Mouse (Mus musculus): ENCODE measurements around the gene Tfcp2.
"Not testable (repeated sequence)": the region's sequence is repeated elsewhere in the genome, so short reads cannot be mapped to it uniquely, and the experiment has no call there.

Gene Tfcp2

DNA sequence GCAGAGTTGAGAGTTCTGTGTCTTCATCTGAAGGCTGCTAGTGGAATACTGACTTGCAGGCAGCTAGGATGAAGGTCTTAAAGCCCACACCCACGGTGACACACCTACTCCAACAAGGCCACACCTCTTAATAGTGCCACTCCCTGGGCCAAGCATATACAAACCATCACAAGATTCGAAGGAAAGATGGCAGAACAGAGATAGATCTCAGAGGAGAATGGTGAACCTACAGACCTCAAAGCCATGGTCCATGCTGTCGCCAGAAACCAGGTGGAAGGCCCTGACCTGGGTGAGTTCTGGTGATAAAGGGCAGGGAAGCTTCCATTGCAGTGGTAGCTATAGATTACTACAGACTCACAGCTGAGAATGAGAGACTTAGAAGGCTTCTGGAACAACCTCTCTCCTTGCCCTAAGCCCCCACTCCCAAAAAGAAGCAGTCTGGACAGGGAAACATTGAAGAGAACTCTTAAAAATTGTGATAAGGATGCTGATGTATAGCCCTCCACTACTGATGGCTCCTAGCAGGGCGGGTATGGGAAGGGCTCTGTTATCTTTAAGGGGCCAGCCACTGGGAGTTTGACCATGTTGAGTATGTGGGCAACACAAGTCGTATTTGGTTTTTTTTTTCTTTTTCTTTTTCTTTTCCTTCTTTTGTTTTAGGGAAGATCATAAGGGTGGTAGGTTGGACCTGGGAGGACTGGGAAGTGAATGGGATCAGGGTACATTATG, 6.1 kb upstream of the Tfcp2 start:
- no peak for DNase-seq (ENCODE audit: low spot score in 2 of 2)

DNA sequence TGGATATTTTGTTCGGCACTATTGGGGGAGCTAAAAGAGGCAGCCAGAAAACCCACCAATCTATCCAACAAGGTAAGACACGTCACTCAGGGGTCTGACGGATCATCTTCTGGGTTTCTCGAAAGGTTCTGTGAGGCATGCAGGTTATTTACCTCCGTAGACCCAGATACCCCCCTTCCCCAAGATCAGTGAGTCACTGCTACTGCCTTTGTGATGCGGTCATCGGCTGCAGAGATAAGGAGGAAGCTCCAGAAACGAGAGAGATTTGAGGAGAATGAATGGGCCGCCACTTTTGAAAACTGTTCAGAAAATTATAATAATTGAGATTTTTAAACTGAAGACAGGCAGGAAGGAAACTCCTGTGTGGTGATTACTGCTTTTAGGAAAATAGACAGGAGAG, 4.6 kb upstream of the Tfcp2 start:
- DNase-seq (ENCODE audit: low spot score in 2 of 2): no peak

DNA sequence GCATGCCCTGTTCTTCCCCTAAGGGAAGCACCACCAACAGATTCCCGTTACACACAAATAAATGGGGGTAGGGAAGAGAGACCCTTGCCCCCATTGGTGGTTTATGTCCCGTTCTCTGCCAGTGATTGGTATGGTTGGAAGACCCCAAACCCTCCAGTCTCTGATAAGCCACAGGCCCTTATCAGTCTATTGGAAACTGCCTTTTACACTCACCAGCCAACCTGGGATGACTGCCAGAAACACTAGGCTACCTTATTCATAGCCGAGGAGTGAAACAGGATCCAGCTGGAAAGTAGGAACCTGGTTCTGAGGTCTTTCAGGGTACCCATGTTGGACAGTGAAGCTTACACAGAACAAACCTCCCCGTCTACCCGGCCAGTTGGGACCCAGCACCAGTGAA, 4.2 kb upstream of the Tfcp2 start:
- DNase-seq (ENCODE audit: low spot score in 2 of 2): peak in 1 of 2 experiments; percentile 14

GRCm38 (mm10) chr15:100550280-100550679, 1.5 kb downstream of the Tfcp2 start:
- no peak for DNase-seq (ENCODE audit: low spot score in 2 of 2)

DNA sequence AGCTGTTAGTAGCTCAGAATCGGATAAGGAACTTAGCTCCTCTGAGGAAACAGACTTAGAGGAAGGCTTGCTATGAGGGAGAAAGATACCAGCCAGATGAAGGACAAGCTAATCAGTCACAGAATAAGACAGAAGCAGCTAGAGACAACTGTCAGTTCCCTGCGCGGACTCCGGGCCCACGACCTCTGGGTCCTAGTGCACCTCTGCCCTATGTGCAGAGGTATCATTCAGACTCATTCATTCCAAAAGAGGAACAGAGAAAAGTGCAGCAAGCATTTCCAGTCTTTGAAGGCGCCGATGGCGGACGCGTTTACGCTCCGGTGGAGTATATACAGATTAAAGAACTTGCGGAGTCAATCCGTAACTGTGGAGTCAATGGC, 8.2 kb downstream of the Tfcp2 start:
- not testable (repeated sequence) for DNase-seq (ENCODE audit: low spot score in 2 of 2)

GRCm38 (mm10) chr15:100542876-100543650, 8.7 kb downstream of the Tfcp2 start:
- not testable (repeated sequence) for DNase-seq (ENCODE audit: low spot score in 2 of 2)

DNA sequence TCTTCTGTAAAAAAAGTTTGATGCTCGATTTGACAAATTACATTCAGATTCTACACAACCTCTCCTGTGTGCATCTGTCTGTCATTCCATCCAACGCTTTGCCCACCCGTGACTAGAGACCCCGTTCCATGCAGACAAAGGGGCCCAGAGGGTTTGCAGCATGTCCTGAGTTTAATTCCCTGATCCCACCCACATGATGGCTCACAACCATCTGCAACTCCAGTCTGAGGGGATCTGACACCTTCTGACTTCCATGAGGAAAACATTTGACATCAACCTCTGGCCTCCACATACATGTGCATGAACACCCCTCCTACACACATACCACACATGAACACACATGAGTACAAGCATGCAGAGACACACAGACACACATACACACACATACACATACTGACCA, 10.4 kb downstream of the Tfcp2 start:
- no peak for DNase-seq (ENCODE audit: low spot score in 2 of 2)

DNA sequence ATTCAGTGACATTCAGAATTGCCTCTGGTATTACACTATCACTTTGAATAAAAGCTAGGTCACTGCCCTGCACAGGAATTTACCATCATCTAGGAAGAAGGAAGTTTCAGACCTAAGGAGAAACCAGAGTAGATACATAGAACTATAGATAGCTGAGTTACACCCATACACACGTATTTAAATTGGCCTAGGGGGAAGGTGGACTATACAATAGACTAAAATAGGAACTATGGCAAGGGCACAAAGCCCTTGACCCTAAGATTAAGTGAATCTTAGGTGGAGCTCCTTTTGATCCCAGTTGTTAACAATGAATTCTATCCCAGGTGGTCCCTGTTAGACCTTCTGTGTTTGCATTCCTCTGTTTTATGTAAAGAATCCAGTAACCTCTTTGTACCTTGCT, 10.8 kb downstream of the Tfcp2 start:
- DNase-seq (ENCODE audit: low spot score in 2 of 2): not testable (repeated sequence)

- no peak for DNase-seq (ENCODE audit: low spot score in 2 of 2)
Measured at GRCm38 (mm10) chr15:100539411-100539810, 12.4 kb downstream of the Tfcp2 start.

DNA sequence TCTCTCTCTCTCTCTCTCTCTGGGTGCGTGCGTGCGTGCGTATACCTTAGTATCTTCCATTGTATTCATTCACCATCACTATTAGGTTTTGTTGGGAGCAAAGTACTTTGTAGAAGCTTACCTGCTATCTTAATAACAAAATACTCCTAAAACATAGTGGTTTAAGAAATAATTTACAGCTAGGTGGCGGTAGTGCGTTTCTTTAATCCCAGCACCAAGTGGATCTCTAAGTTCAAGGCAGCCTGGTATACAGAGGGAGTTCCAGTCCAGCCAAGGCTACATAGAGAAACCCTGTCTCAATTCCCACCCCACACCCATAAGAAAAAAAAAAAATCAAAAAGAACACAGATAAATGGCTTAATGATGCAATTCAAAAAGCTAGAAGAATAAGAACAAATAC, 13.9 kb downstream of the Tfcp2 start:
- DNase-seq (ENCODE audit: low spot score in 2 of 2): peak; percentile 32 to 46

- DNase-seq (ENCODE audit: low spot score in 2 of 2): no peak
Measured at GRCm38 (mm10) chr15:100527900-100528299, 23.9 kb downstream of the Tfcp2 start.

GRCm38 (mm10) chr15:100525405-100525804, 26.4 kb downstream of the Tfcp2 start:
- no peak for DNase-seq (ENCODE audit: low spot score in 2 of 2)

- no peak for DNase-seq (ENCODE audit: low spot score in 2 of 2)
Measured at GRCm38 (mm10) chr15:100520306-100520705, 31.5 kb downstream of the Tfcp2 start.

GRCm38 (mm10) chr15:100515121-100515520, 36.7 kb downstream of the Tfcp2 start:
- DNase-seq (ENCODE audit: low spot score in 2 of 2): no peak

GRCm38 (mm10) chr15:100513387-100513786, 38.4 kb downstream of the Tfcp2 start:
- no peak for DNase-seq (ENCODE audit: low spot score in 2 of 2)

GRCm38 (mm10) chr15:100510072-100510471, 41.7 kb downstream of the Tfcp2 start:
- no peak for DNase-seq (ENCODE audit: low spot score in 2 of 2)

- no peak for DNase-seq (ENCODE audit: low spot score in 2 of 2)
Measured at GRCm38 (mm10) chr15:100508454-100509167, 43.2 kb downstream of the Tfcp2 start.

GRCm38 (mm10) chr15:100499506-100499905, 52.3 kb downstream of the Tfcp2 start:
- not testable (repeated sequence) for DNase-seq (ENCODE audit: low spot score in 2 of 2)

DNA sequence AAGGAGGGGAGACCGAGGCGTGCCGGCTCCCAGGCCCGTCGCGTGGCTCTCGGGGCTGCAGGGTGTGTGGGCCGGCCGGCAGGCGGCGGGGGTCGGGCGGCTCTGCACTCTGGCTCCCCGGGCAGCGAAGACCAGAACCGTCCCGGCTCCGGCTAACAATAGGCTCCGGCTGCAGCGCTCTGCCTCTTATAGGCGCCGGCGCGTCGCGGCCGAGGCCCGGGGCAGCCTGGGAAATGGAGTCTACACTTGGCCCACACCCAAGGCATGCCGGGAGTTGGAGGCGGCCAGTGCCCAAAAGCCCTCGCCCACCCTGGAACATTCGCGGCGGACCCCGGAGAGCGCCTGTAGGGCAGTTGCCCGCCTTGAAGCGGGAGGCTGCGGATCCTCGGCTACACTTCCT, 56.7 kb downstream of the Tfcp2 start, which contains the start of gene Csrnp2:
TSS of gene Csrnp2 (minus strand) at position 387 of the 400 bp plus-strand sequence.
- DNase-seq (ENCODE audit: low spot score in 2 of 2): peak; percentile 90 to 91

DNA sequence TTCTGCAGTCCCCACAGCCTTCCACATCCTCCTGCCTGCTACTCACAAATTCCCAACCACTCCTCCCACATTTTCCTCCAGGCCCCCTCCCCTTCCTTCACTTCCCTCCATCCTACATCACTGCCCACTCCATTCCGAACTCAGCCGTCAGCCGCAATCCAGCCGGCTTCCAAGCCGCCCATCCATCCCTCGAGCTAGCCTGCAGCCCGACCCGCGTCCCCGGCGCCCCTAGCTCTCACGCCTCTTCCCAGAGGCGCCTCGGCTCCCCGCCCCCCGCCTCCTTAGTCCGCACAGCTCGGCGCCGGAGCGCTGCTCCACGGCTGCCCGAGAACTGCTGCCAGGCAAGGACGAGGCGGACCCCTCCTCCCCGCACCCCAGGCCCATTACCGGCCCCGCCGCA, 57.2 kb downstream of the Tfcp2 start:
- DNase-seq (ENCODE audit: low spot score in 2 of 2): peak in 1 of 2 experiments; percentile 8

GRCm38 (mm10) chr15:100491966-100492365, 59.8 kb downstream of the Tfcp2 start:
- no peak for DNase-seq (ENCODE audit: low spot score in 2 of 2)

GRCm38 (mm10) chr15:100489263-100489662, 62.5 kb downstream of the Tfcp2 start:
- DNase-seq (ENCODE audit: low spot score in 2 of 2): no peak

Measured in heart, adult 9 months (tissue).